Comparison of ENCODE assay signal across 13 mouse cellular contexts in the genomic region with DNA sequence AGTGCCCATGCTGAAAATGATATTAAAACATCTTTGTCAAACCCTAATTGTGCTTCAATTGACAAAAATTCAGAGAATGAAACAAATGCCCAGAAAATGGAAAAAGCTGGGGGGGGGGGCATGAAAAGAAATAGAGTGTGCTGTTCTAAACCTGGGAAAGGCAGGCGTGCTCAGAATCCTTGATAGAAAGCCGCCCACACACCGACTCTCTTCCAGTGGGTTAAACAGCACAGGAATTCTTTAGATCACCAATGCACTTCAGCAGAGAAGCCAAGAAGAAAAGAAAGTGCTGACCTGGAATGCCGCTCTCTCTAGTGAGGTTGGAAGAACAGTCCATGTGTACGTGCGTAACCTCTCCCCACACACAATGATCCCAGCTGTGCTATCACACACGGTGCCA.
DNase-seq lines count a peak whose midpoint lies in the region.
"Had no signal": no experiment of that assay in that cellular context is flagged by ENCODE, and none has a peak within 500 bp of the region (broad histone marks: within the 10 kb centered on the region; RNA-seq: fewer than 3 reads in every experiment).

No protein-coding gene starts in this region.

- intact Hi-C loops in left cerebral cortex, postnatal 14 days (cut with DNase I): no loop called here

- peak; percentile 58 to 62 for DNase-seq in left cerebral cortex, postnatal 14 days (ENCODE audit: low spot score in 2 of 2)
- DNase-seq in left cerebral cortex, adult 11 months (ENCODE audit: low spot score): no peak
- peak; percentile 32 for DNase-seq in right cerebral cortex, adult 18-20 months
- no peak for DNase-seq in right cerebral cortex, postnatal 4 days
- peak; percentile 66 to 73 for DNase-seq in right cerebral cortex, postnatal 10 days (ENCODE audit: low spot score in 2 of 2)
- no peak for DNase-seq in gastrocnemius, postnatal 10 days
- DNase-seq: adrenal gland, adult 2 months; adrenal gland, postnatal 36 days; cerebellum, adult 11 months; cerebellum, adult 8-10 months; cerebellum, postnatal 14 days; embryo, embryonic 11 days; gastrocnemius, postnatal 25 days had no signal

Comparison
In these comparisons a context has a peak if more than half of its experiments do, and no peak if none do; other contexts are left out.
1. DNase-seq: peak in left cerebral cortex, postnatal 14 days (2 of 2), right cerebral cortex, adult 18-20 months (single experiment) and right cerebral cortex, postnatal 10 days (2 of 2); none in left cerebral cortex, adult 11 months (single experiment), right cerebral cortex, postnatal 4 days (single experiment) and gastrocnemius, postnatal 10 days (single experiment).